12 mouse cellular contexts compared by ENCODE assay signal in the genomic region with DNA sequence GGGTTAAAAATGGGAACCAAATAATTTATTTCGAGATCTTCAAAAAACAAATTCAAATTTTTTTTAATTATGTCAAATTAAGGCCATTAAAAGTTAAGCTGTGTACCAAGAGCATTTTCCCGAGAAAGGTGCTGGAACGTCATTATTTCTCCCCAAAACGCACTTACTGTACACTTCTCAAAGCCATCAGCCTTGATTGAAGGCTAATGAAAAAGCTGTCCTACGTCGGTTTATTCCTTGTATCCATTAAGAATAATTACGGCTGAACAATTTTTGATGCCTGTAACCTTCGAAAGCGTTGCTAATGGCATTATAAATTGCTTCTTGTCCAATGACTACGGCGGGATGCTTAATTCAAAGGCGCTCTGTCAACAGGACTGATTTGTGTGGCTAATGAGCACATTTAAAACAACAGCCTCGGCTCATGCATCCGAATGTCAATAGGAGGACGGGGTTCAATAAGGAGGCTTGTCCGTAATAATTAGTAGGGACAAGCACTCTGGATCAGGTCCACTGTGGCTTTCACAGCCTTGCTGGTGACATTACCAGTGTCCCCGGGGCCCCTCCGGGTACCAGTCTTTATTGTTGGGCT.
"Had no signal": no experiment of that assay in that cellular context is flagged by ENCODE, and none has a peak within 500 bp of the region (broad histone marks: within the 10 kb centered on the region; RNA-seq: fewer than 3 reads in every experiment).

No protein-coding gene starts in this region.

- H3K4me1 ChIP-seq: kidney, embryonic 15.5 days; limb, embryonic 15.5 days; liver, embryonic 12.5 days had no signal

- ATAC-seq: liver, embryonic 12.5 days had no signal

- H3K4me2 ChIP-seq: kidney, embryonic 15.5 days; limb, embryonic 15.5 days; liver, embryonic 12.5 days; lung, embryonic 14.5 days; midbrain, embryonic 11.5 days; neural tube, embryonic 12.5 days had no signal

- DNase-seq: kidney, postnatal 14 days; lung, embryonic 14.5 days; lung, postnatal 10 days; lung, postnatal 4 days; right cerebral cortex, postnatal 14 days; thymus, postnatal 4 days had no signal

- H3K9ac ChIP-seq: kidney, embryonic 15.5 days; limb, embryonic 15.5 days; liver, embryonic 12.5 days; lung, embryonic 14.5 days; neural tube, embryonic 12.5 days had no signal

- H3K4me3 ChIP-seq: kidney, embryonic 15.5 days; left cerebral cortex, adult 2 months; limb, embryonic 15.5 days; liver, embryonic 12.5 days; neural tube, embryonic 12.5 days had no signal

- H3K36me3 ChIP-seq: kidney, embryonic 15.5 days; limb, embryonic 15.5 days; liver, embryonic 12.5 days; neural tube, embryonic 12.5 days had no signal

- H3K9me3 ChIP-seq: kidney, embryonic 15.5 days; limb, embryonic 15.5 days; liver, embryonic 12.5 days; neural tube, embryonic 12.5 days had no signal

- H3K27ac ChIP-seq: kidney, embryonic 15.5 days; left cerebral cortex, adult 2 months; limb, embryonic 15.5 days; liver, embryonic 12.5 days; neural tube, embryonic 12.5 days had no signal
